Mouse (Mus musculus) liver, embryonic 13.5 days (tissue): Measurements from ENCODE around the gene Gm7694. TPM values are rescaled to one million over a fixed set of nuclear protein-coding genes. Genes with fewer than 3 reads are reported as not detected.
A peak's percentile ranks its signal among the peaks of the same experiment; 100 is the strongest.

Experiments used
- ATAC-seq: fragments of 200-750 bp; cut with Nextera tagmentation; 2 replicates; pipeline ENCODE4 v1.8.0; 2017; ENCODE audit warnings: low read depth, mild to moderate bottlenecking, moderate number of reproducible peaks, moderate library complexity
- DNase-seq: peaks from one replicate; pipeline ENCODE4 v3.0.0; 2022
- H3K27ac ChIP-seq: fragments of 300-500 bp; sonication (generic); 2 replicates; pipeline ENCODE4 v1.5.1; 2015; ENCODE audit warnings: moderate library complexity, mild to moderate bottlenecking, inconsistent platforms
- H3K27me3 ChIP-seq: fragments of 300-500 bp; sonication (generic); 2 replicates; pipeline ENCODE4 v1.6.1; 2015; ENCODE audit warnings: mild to moderate bottlenecking, inconsistent platforms
- H3K36me3 ChIP-seq: fragments of 300-500 bp; sonication (generic); 2 replicates; pipeline ENCODE4 v1.6.1; 2015; ENCODE audit warnings: mild to moderate bottlenecking, inconsistent platforms
- H3K4me1 ChIP-seq: fragments of 300-500 bp; sonication (generic); replicated peaks from 2 replicates; pipeline ENCODE4 v1.6.1; 2015; ENCODE audit warnings: inconsistent platforms
- H3K4me2 ChIP-seq: fragments of 300-500 bp; sonication (generic); 2 replicates; pipeline ENCODE4 v1.6.1; 2015; ENCODE audit warnings: inconsistent platforms, mild to moderate bottlenecking, moderate library complexity
- H3K4me3 ChIP-seq: fragments of 300-500 bp; sonication (generic); replicated peaks from 2 replicates; pipeline ENCODE4 v1.5.1; 2015; ENCODE audit warnings: mild to moderate bottlenecking, inconsistent platforms
- H3K9ac ChIP-seq: fragments of 300-500 bp; sonication (generic); 2 replicates; pipeline ENCODE4 v1.6.1; 2015; ENCODE audit warnings: mild to moderate bottlenecking, inconsistent platforms
- H3K9me3 ChIP-seq: fragments of 300-500 bp; sonication (generic); replicated peaks from 2 replicates; pipeline ENCODE4 v1.6.1; 2016; ENCODE audit warnings: inconsistent platforms
- WGBS: fragments of 180-500 bp; shearing (Covaris S2); methylation state at CpG from one replicate; pipeline ENCODE4 v1.1.7; 2015; ENCODE audit not compliant: insufficient replicate concordance; 5-methylcytosine and 5-hydroxymethylcytosine counted together
- polyA plus RNA-seq: library from polyadenylated mRNA; unstranded; fragments of >200 nt; fragmentation: Nextera tagmentation; extraction: Ambion mirVana; gene quantifications from 2 replicates; pipeline ENCODE4 v1.2.1, GENCODE M21; 2015

Gm7694 gene
- polyA plus RNA-seq, 1 experiment from 2014 or later: 0.83 TPM

GRCm38 (mm10) chr1:170282415-170283129, 23.6 kb downstream of the Gm7694 start:
- H3K27ac ChIP-seq: peak overlapping the region; percentile 23

GRCm38 (mm10) chr1:170277016-170277415, 29.1 kb downstream of the Gm7694 start, which contains the start of gene Sh2d1b1:
Sh2d1b1 (plus strand) TSS chr1:170277320.
- WGBS: 50% methylated on average over 2 of the region's 3 CpGs
- ATAC-seq: no peak
- Histone ChIP-seq H3K27ac (no peak within 1 kb of the TSS), H3K4me3 (no peak within 1 kb of the TSS), H3K27me3 (no peaks in the 10 kb centered on the region), H3K4me1 (no peaks in the 10 kb centered on the region), H3K9ac (no peak within 1 kb of the TSS), H3K36me3 (no peaks in the 10 kb centered on the region), H3K9me3 (no peaks in the 10 kb centered on the region), H3K4me2 (no peak within 1 kb of the TSS)
- DNase-seq: no peak

More at GRCm38 (mm10) chr1:170282415-170283129, 23.6 kb downstream of the Gm7694 start:
- Histone ChIP-seq H3K27me3 (no peaks in the 10 kb centered on the region), H3K36me3 (no peaks in the 10 kb centered on the region), H3K9ac (no peak overlapping the region), H3K4me1 (no peaks in the 10 kb centered on the region), H3K4me3 (no peak overlapping the region), H3K4me2 (no peak overlapping the region), H3K9me3 (no peaks in the 10 kb centered on the region)
- ATAC-seq: no peak
- no peak for DNase-seq
- WGBS: 28% methylated on average over 4 of the region's 4 CpGs

GRCm38 (mm10) chr1:170273252-170273651, 32.9 kb downstream of the Gm7694 start:
- H3K4me3 ChIP-seq: no peak overlapping the region
- H3K36me3 ChIP-seq: no peaks in the 10 kb centered on the region
- H3K27ac ChIP-seq: no peak overlapping the region
- DNase-seq: no peak
- H3K9ac ChIP-seq: no peak overlapping the region
- no peaks in the 10 kb centered on the region for H3K4me1 ChIP-seq
- no peak overlapping the region for H3K4me2 ChIP-seq
- ATAC-seq: no peak
- H3K27me3 ChIP-seq: no peaks in the 10 kb centered on the region
- H3K9me3 ChIP-seq: no peaks in the 10 kb centered on the region

GRCm38 (mm10) chr1:170270696-170271095, 35.4 kb downstream of the Gm7694 start:
- WGBS: 37% methylated on average over 4 of the region's 4 CpGs

GRCm38 (mm10) chr1:170270281-170270680, 35.9 kb downstream of the Gm7694 start:
- Histone ChIP-seq H3K27ac (no peak overlapping the region), H3K4me2 (no peak overlapping the region), H3K27me3 (no peaks in the 10 kb centered on the region), H3K4me1 (no peaks in the 10 kb centered on the region), H3K9ac (no peak overlapping the region), H3K36me3 (no peaks in the 10 kb centered on the region), H3K4me3 (no peak overlapping the region), H3K9me3 (no peaks in the 10 kb centered on the region)
- DNase-seq (no peak), ATAC-seq (no peak)
- 57% methylated on average over 6 of the region's 6 CpGs for WGBS

More at GRCm38 (mm10) chr1:170270696-170271095, 35.4 kb downstream of the Gm7694 start:
- H3K9me3 ChIP-seq: no peaks in the 10 kb centered on the region
- H3K36me3 ChIP-seq: no peaks in the 10 kb centered on the region
- H3K27me3 ChIP-seq: no peaks in the 10 kb centered on the region
- DNase-seq: no peak
- no peaks in the 10 kb centered on the region for H3K4me1 ChIP-seq
- no peak overlapping the region for H3K9ac ChIP-seq
- H3K27ac ChIP-seq: no peak overlapping the region
- no peak for ATAC-seq
- no peak overlapping the region for H3K4me3 ChIP-seq
- no peak overlapping the region for H3K4me2 ChIP-seq

GRCm38 (mm10) chr1:170255560-170255910, 50.6 kb downstream of the Gm7694 start:
- Histone ChIP-seq H3K27ac (no peak overlapping the region), H3K36me3 (no peaks in the 10 kb centered on the region), H3K9me3 (no peaks in the 10 kb centered on the region), H3K4me2 (peak overlapping the region; percentile 69), H3K4me1 (peaks cover 5% of the 10 kb centered on the region; the same call in 1 of the 2 replicates), H3K9ac (peak overlapping the region; percentile 67), H3K4me3 (peak overlapping the region; percentile 65), H3K27me3 (no peaks in the 10 kb centered on the region)
- DNase-seq: peak; percentile 13
- ATAC-seq: peak; percentile 84
- WGBS: 8% methylated on average over 32 of the region's 32 CpGs

- 28% methylated on average over 30 of the region's 30 CpGs for WGBS
- Histone ChIP-seq H3K27ac (no peak overlapping the region), H3K9me3 (no peaks in the 10 kb centered on the region), H3K36me3 (no peaks in the 10 kb centered on the region), H3K9ac (peak overlapping the region; percentile 67), H3K4me3 (peak overlapping the region; percentile 65), H3K27me3 (no peaks in the 10 kb centered on the region), H3K4me2 (peak overlapping the region; percentile 69), H3K4me1 (peaks cover 5% of the 10 kb centered on the region; the same call in 1 of the 2 replicates)
- ATAC-seq (no peak), DNase-seq (no peak)
These were observed 51.1 kb downstream of the Gm7694 start for GRCm38 (mm10) chr1:170254893-170255559.

Other genes starting within 250 kb of the Gm7694 start
- 1.7 and 2.0 TPM in 2 replicates for gene Ddr2, start 195.6 kb downstream of the Gm7694 start, polyA plus RNA-seq
- gene Uap1, start 131.4 kb downstream of the Gm7694 start, polyA plus RNA-seq: 34.8 and 41.5 TPM in 2 replicates
- gene Uhmk1, start 90.9 kb downstream of the Gm7694 start, polyA plus RNA-seq: 5.6 and 7.1 TPM in 2 replicates
- gene Sh2d1b2, start 73.6 kb downstream of the Gm7694 start, polyA plus RNA-seq: not detected in 2 replicates
- 0.14 and 0.20 TPM in 2 replicates for gene Sh2d1b1, start 29.0 kb downstream of the Gm7694 start, polyA plus RNA-seq
- gene Spata46, start 2.5 kb upstream of the Gm7694 start, polyA plus RNA-seq: 0.31 TPM in 1 of 2 replicates, not detected in the other